Mouse (Mus musculus): ENCODE measurements around the gene Irak2.
"Not testable (repeated sequence)": the region's sequence is repeated elsewhere in the genome, so short reads cannot be mapped to it uniquely, and the experiment has no call there.

The Irak2 gene

DNA sequence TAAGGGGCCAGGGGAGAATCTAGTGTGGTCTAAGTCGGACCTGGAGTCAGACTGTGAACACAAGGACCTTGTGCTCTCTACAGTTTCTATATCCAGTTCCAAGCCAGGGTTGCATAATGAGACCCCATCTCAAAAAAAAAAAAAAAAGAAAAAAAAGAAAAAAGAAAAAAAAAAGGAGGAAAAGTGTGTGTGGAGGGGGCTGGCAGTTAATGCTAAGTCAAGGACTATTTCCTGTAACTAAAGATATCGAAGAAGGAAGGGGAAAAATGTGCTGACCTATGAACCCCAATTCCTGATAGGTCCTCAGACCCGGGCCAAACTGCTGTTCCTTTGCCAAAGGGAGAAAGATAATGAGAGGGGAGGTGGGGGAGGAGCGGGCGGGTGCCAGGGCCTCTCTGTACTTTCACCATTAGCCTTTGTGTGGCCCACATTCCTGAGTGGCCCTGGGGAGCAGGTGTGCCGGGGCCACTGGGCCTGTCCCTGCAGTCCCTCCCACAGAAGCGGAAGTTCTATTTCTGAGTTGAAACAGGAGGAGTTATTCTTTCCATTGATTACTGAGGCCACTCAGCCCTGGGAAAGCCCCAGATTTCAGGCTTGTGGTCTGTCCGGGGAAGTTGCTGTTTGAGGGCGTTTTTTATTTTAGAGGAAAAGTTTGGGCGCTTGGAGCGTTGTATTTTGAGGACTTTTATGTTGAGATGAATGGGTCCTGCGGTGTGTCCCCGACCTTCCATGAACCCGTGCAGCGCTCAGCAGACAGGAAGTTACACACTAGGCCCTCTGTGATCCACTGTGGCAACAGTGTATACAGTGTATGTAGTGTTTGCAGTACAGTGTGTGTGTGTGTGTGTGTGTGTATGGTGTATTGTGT is 30.3 kb downstream of the Irak2 start:
- DNase-seq (ENCODE audit: low spot score): no peak

DNA sequence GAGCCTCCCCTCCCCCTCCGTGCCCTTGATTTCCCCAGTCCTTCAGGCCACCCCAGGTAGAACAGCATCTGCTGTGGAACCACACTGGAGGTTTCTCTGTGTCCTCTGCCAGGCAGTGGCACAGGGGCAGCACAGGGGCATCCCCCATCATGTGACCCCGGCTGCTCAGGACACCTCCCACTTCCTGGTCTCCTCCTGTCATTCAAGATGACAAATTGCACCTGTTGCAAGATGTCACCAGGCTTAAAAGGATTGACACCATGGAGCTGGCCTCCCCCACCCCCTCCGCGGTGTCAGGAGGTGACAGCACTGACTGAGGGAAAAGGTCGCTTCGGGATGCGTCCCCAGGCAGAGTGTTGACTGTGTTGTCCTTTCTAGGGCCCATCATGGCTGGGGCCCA is 31.6 kb downstream of the Irak2 start:
- DNase-seq (ENCODE audit: low spot score): no peak

DNA sequence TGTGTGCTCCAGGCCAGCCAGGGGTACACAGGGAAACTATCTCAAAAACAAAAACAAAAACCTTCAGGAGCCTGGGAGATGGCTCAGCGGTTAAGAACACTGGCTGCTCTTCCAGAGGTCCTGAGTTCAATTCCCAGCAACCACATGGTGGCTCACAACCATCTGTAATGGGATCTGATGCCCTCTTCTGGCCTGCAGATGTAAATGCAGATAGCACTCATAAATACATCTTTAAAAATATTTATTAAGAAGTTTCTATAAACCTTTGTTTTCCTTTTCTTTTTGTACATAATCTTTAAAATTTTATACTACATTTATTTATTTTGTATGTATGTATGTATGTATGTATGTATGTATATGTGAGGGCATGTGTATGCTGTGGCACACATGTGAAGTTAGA is 33.8 kb downstream of the Irak2 start:
- not testable (repeated sequence) for DNase-seq (ENCODE audit: low spot score)

DNA sequence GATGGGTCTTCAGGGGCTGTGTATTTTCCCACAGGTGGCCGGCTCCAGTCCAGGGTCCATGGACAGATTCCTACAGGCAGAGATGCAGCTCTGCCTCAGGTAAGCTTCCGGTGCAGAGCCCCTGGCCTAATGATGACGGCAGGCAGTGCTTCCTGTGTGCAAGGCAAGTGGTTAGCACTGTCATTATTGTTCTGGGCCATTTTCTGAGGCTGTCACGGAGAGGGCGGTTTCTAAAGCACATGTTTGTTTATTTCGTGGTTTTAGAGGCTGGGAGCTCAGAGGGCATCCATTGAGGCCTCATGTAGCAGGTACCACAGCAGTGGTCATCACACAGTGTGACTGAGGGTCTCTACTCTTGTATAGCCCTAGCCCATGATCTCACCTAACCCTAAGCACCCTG is 34.7 kb downstream of the Irak2 start:
- DNase-seq (ENCODE audit: low spot score): no peak

DNA sequence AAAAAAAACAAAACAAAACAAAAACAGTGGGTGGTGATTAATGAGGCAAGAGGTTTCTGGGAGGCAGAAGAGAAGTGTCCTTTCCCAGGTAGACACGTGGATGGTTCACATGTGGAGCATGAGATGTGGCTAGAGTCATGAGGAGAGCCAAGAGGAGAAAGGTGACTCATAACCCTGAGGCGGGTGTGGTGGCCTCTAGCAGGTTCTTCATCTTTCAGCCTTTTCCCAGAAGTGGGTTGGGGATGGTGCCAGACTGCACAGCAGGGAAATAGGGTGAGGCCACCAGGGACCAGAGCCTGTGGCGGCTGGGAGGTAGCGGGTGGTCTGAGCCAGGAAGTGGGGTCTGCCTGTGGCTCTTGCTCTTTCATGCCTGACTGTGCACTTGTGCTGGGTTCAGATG is 37.0 kb downstream of the Irak2 start:
- no peak for DNase-seq (ENCODE audit: low spot score)

DNA sequence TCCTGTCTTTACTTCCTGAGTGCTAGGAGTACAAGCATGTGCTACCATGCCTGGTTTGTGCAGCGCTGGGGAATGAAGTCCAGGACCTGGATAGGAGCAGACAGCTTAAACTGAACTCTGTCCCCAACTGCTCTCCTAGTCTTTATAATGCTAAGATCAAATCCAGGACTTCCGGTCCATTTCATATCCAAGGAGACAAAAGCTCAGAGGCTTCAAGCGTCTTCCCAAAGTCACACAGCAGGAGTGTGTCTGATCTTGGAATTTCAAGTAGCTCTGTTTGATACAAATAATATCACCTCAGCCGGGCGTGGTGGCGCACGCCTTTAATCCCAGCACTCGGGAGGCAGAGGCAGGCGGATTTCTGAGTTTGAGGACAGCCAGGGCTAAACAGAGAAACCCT is 37.7 kb downstream of the Irak2 start:
- no peak for DNase-seq (ENCODE audit: low spot score)

DNA sequence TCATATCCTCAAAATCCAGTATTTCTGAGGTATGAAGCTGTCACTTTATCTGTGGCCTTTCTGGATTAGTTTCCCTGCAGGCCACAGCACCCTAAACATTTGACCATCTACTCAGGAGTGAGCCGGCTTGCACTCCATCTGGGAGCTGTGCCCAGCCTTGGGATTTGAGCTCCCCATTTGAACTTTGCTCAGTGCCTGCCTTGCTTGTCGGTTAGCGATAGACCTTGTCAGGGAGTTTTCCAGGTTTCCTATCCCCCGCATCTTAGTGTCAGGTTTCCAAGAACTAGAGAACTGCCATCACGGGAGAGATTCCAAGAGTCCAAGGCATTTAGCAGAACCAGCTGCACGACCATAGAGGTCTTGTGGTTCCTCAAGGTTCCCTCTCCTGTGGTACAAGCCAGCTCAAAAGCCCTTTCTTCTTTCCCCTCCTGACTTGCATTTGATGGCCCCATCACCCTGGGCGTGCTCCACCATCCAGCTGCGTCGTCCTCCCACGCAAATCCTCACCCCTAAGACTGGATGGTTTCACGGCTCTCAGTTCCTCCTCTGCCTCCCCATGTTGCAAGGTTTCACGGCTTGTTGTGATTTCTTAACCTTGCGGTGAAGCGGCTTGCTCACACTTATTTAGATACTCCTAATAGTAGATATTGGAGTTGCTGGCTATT is 38.9 kb downstream of the Irak2 start:
- peak; percentile 63 for DNase-seq (ENCODE audit: low spot score)

DNA sequence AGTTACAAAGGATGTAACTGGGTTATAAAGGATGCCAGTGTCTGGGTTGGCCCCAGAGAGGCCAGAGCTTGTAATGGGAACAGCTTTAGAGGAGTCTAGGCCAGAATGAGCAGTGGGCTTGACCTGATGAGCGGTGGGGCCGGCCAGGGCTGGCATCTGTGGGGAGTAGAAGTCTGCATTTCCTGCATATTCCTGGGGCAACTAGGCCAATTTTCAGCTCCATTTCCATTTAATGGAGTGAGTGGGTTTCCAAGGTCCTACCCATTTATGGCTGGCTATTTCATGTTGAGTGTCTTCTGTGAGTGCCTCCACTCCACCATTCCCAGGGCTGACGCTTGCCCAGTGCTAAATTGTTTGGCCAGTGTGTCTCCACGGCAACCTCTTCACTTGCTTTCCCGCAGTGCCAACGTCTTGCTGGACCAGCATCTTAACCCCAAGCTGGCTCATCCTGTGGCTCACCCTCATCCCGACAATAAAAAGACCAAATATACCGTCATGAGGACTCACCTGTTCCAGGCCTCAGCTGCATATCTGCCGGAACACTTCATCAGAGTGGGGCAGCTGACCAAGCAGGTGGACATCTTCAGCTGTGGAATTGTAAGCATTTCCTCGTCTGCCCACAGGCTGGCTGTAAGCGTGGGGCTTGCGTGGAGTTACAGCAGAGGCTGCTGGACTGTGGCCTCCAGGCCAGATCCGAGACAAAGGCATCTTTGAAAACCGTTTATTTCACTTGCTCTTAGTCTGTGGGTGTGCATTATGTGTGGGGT is 40.2 kb downstream of the Irak2 start:
- DNase-seq (ENCODE audit: low spot score): no peak

DNA sequence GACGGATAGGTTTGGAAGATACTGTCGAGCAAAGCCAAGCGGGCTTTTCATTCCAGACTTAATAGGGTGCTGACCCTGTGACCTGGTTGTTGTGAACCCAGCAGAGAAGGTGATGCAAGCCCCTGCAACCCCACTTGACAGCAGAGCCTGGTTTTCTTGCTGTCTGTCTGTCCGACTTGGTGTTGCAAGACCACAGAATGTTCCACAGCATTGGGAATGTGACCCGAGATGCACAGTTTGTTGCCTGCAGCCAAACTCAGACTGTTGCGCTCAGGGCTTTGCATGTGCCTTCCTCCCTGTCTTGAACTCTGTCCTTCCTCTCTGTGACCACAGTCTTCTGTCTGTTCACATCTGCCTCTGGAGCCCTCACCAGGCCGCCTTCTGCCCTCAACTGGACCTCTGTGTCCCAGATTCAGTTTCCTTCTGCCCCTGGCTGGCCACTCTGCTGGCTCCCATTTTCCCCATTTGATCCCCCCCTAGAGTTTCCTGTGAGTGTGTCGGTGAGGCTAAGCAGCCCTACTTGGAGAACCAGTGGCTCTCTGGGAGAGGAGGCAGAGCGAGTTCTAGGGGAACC is 41.8 kb downstream of the Irak2 start:
- no peak for DNase-seq (ENCODE audit: low spot score)

DNA sequence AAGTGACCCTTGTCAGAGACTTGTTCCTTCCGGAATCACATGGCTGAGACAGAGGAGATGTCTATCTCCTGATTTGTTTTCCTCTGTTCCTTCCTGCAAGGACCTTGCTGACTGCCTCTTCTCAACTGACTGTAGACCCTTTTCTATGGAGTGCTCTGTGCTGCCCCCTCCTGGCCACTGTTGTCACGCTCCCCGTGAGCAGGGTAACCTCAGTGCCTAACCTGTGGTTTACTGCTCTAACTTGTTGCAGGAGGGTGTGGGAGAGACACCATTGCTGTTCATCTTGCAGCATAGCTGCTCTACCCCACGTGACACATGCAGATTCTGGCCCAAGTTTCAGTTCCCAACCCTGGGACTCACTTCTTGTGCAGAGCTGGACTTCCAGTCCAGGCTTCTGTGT is 43.0 kb downstream of the Irak2 start:
- DNase-seq (ENCODE audit: low spot score): peak; percentile 91

DNA sequence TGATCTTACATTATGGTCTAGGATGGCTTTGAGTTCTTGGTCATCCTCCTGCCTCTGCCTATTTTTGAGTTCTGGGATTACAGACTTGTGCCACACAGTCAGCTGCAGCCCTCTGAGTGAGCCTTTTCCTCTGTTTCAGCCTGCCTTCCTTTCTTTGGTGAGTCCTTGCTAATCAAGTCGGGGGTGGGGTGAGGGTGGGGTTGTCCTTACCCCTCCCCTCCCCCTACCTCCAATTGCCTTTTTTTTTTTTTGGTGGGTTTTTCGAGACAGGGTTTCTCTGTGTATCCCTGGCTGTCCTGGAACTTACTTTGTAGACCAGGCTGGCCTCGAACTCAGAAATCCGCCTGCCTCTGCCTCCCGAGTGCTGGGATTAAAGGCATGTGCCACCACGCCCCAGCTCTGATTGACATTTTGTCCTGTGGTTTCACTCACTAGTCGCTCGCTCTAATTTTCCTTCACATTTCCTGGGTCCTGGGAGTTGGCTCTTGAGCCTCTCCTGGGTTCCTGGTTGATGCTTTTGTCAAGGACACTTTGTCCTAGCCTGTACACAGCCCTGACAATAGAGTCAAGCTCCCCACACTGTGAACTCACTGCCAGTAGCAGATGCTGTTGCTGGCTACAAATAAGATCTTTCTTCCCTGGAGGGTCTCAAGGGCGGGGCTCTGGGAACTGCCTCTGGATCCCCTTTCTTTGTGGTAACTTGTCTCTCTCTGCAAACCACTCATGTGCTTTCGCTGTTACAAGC is 45.0 kb downstream of the Irak2 start:
- DNase-seq (ENCODE audit: low spot score): no peak

DNA sequence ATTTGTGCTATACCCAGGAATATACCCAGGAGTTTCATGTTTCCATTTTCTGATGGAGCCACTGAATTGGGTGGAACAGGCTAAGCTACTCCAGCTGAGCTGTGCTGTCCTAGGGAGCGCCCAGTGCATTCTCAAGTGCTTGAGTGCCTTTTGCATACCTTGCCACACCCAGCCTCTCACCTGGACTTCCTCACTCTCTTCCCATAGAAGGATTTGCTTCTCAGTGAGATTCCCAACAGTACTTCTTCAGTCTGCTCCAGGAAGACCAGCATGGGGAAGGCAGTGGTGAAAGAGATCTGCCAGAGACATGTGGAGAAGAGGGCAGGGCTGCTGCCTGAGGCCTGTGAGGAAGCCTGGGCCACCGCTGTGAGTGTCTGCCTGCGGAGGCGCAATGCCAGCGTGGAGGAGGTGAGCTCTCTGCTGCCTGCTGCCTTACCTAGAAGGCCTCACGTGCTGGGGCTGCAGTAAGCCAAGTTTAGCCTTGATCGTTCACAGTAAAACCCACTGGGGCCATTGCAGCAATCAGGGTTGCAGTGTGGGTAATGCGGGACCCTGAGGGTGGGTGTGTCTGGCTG is 48.4 kb downstream of the Irak2 start:
- DNase-seq (ENCODE audit: low spot score): no peak

DNA sequence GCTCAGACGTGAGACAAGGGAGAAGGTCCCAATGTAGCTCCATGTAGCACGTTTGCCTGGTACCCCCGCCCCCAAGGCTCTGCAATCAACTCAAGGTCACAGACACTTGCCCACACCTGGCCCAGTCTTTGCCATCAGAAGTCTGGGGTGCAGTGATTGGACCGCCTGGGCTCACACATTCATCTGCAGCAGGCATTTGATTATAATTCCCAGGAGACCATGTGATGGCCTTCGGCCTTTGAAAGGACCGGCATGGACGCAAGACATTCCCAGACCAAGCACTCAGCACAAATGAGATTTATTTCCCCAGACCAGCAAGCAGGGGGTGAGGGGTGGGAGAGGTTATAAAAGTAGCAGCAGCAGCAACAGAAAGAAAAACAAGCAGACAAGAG is 51.7 kb downstream of the Irak2 start:
- no peak for DNase-seq (ENCODE audit: low spot score)

DNA sequence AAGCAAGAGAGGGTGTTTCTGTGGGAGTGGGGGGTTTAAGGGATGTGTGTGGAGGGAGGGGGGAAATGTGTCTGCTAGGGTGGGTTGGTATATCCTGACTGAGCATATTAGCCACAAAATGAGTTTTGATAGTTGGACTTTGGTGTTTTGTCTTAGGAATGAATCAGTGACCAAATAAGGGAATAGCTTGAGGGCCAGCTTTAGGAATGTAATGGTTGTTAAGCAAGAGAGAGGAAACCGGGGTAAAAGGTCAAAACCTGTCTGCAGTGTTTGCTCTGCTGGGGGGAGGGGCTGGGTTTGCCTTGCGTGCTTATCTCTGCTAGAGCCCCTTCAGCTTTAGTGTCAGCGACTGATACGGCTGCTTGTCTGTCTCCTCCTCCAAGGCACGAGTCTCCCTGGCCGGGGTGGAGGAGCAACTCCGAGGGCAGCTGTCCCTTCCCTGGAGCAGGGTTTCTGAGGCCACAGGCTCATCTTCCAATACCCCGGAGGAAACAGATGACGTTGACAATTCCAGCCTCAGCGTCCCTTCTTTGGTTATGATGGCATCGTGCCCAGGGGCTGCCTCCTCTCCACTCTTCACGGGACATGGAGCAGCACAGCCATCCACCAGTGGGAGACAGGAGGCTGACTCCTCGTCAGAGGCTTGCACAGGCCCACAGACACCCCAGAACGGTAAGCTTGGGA is 52.3 kb downstream of the Irak2 start:
- no peak for DNase-seq (ENCODE audit: low spot score)

DNA sequence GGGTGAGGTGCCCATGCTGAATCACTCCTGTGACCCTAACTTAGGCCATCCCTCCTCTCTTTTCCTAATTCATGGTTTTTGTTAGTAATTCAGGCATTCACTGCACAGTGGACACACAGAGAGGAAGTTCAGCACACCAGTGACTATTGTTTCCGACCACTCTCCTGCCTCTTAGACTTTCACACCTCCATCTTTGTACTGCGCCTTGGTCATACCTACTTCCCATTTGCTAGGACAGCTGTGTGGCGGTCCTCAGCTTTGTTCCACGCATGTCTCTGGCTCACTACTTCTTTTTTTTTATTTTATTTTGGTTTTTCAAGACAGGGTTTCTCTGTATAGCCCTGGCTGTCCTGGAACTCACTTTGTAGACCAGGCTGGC is 52.8 kb downstream of the Irak2 start:
- DNase-seq (ENCODE audit: low spot score): no peak

DNA sequence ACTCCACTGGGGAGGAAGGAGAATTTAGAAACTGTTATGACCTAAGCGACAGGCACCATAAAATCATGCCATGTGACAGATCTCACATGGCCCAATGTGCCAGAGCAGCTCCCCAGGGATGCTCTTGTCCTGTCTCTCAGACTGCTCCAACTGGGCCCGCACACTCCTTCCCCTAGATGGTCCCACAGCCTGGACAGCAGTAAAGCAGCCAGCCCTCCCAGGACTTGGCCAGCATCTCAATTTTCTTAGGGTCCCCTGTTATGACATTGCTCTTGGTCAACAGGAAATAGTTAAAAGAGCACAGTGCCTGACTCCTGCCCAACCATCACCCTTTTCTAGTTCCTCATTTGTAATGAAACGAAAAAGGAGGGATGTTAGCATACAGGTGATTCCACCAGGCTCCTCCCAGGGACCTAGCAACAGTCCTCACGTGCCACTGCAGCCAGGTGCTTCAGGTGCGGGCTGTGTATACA is 54.4 kb downstream of the Irak2 start:
- no peak for DNase-seq (ENCODE audit: low spot score)

DNA sequence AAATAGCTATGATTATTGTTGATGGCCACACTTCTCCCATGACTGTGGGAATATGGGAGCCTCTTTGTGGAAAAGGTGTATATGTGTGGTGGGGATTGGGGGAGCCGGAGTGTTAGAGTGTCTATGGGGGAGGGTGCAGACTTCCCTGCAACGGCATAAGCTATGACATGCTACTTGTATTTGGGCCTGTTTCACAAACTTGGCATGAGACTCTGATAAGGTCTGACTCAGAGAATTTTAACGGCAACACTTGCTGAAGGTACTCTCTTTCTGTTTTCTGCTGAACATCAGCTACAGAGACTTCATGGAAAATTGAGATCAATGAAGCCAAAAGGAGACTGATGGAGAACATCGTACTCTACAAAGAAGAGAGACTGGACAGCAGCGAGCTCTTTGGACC is 55.1 kb downstream of the Irak2 start:
- no peak for DNase-seq (ENCODE audit: low spot score)

DNA sequence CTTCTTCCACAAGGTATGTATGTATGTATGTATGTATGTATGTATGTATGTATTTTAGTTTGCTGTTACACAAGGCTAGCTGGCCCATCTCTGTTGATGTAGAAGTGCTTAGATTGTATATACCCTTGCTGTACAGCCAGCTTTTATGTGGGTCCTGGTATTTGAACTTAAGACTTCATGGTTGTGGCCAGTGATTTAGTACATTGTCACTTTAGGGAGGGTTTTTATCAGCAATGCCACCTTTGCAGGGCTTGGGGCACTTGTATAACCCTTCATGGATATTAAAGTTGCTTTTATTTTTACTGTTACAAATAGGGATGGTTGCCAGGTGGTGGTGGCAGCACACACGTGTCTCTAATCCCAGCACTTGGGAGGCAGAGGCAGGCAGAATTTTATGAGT is 56.9 kb downstream of the Irak2 start:
- no peak for DNase-seq (ENCODE audit: low spot score)

DNA sequence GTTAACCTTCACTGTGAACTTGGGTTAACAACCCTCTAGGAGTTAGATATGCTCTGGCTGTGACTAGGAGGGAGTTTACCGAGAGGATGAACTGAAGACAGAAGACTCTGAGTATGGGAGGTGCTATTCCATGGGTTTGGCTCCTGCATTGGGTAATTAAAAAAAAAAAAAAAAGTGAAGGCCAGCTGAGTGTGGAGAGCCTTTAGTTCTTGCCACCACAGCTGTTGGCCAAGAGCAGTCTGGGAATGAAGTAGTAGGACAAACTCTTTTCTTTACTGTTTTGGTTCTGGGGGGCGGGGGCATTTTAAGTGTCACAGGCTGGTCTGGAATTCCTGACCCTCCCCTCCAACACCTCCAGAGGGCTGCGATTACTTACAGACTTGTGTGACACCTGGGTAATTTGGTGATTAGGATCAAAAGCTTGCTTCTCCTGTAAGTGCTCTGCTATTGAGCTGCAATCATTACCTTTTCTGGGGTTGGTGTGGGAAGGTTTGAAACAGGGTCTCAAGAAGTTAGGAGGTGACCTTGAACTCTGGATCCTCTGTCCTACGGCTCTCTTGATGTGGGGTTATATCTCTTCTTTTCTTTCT is 57.6 kb downstream of the Irak2 start:
- DNase-seq (ENCODE audit: low spot score): no peak

DNA sequence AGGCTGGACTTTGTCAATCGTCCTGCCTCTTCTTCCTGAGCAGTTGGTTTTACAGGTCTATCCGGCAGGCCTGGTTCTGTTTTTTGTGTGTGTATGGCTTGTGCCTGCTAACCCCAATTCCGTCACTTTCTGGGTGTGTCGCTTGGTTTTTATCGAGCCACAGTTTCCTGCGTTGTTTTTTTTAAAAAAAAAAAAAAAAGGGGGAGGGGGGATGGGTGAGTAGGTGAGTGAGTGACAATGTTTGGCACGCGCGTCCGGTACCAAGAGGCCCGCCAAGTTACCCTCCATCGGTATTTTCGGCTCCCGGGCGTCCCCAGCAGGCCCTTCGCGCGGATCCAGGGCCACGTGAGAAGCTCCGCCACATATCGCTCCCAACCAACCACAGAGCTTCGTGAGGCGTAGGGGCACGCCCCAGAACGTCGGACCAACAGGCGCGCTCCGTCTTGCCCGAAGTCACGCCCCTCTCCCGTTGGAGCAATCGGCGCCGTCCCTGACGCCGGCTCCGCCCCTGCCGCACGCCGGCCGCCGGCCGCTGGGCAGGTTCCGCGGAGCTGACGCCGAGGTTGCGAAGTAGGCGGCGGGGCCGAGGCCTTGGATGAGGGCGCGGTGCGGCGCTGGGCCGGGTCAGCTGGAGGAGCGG is 58.4 kb downstream of the Irak2 start, which contains the start of gene Tatdn2:
Gene Tatdn2, plus strand, starts transcription at position 469 of the 640 bp plus-strand sequence.
- peak; percentile 96 for DNase-seq (ENCODE audit: low spot score)

All from layer of hippocampus, adult 11-12 months (tissue).